Mouse (Mus musculus): Measurements from ENCODE around the gene Zfp445.

Zfp445 gene

GRCm38 (mm10) chr9:122836126-122836525 is 29.7 kb downstream of the Zfp445 start:
- in situ Hi-C loops (cut with MboI): no loop called here

GRCm38 (mm10) chr9:122829826-122830380 is 35.9 kb downstream of the Zfp445 start:
- in situ Hi-C loops (cut with MboI): no loop called here

- in situ Hi-C loops (cut with MboI): no loop called here
Observed at GRCm38 (mm10) chr9:122826743-122827142, 39.1 kb downstream of the Zfp445 start.

GRCm38 (mm10) chr9:122823374-122824017 is 42.3 kb downstream of the Zfp445 start:
- in situ Hi-C loops (cut with MboI): no loop called here

- in situ Hi-C loops (cut with MboI): no loop called here
Observed at GRCm38 (mm10) chr9:122815239-122815851, 50.5 kb downstream of the Zfp445 start.

GRCm38 (mm10) chr9:122814775-122815174 is 51.0 kb downstream of the Zfp445 start:
- in situ Hi-C loops (cut with MboI): no loop called here

- in situ Hi-C loops (cut with MboI): no loop called here
Observed at GRCm38 (mm10) chr9:122812386-122812785, 53.4 kb downstream of the Zfp445 start.

GRCm38 (mm10) chr9:122810212-122810611 is 55.6 kb downstream of the Zfp445 start:
- in situ Hi-C loops (cut with MboI): no loop called here

- in situ Hi-C loops (cut with MboI): no loop called here
Observed at GRCm38 (mm10) chr9:122807186-122807585, 58.6 kb downstream of the Zfp445 start.

GRCm38 (mm10) chr9:122805845-122806341 is 59.9 kb downstream of the Zfp445 start:
- in situ Hi-C loops (cut with MboI): no loop called here

- in situ Hi-C loops (cut with MboI): no loop called here
Observed at GRCm38 (mm10) chr9:122805053-122805844, 60.6 kb downstream of the Zfp445 start, which contains the start of gene Tcaim. TSS of gene Tcaim (plus strand) at chr9:122805539.

Data from mature B cell (primary cell).